Mouse (Mus musculus): ENCODE results near the gene Colec11. TPM values are rescaled to one million over a fixed set of nuclear protein-coding genes. Genes with fewer than 3 reads are reported as not detected.

Gene Colec11
- 15.8 and 17.6 TPM in 2 replicates for polyA plus RNA-seq (2015; fragmentation: Nextera tagmentation; extraction: Ambion mirVana)

- H3K27ac ChIP-seq (ENCODE audit: low read length), result no peak within 1 kb of the TSS
- no peak for ATAC-seq (ENCODE audit: low read depth)
- H3K4me1 ChIP-seq (ENCODE audit: control insufficient read depth, low read depth, low read length), result peaks cover 8% of the 10 kb centered on the region
- H3K36me3 ChIP-seq (ENCODE audit: control insufficient read depth, insufficient read depth), result no peaks in the 10 kb centered on the region
- H3K4me2 ChIP-seq (ENCODE audit: low read depth, low read length), result no peak within 1 kb of the TSS
- no peak within 1 kb of the TSS for H3K9ac ChIP-seq (ENCODE audit: low read depth, low read length)
- H3K27me3 ChIP-seq (ENCODE audit: control insufficient read depth, insufficient read depth, low read depth, low read length), result no peaks in the 10 kb centered on the region
- peak within 1 kb of the TSS; percentile 11; the same call in 1 of the 2 replicates for H3K4me3 ChIP-seq (ENCODE audit: low read depth, low read length)
- H3K9me3 ChIP-seq (replicated peaks; ENCODE audit: control insufficient read depth, low read length), result no peaks in the 10 kb centered on the region
- WGBS (ENCODE audit: insufficient replicate concordance), result 21% methylated on average over 5 of the region's 5 CpGs
Measured at GRCm38 (mm10) chr12:28623195-28623594, at the start of gene Colec11. TSS of gene Colec11 (minus strand) at chr12:28623377.

GRCm38 (mm10) chr12:28667287-28667686 is 44.1 kb upstream of the Colec11 start:
- 0 out of 2 replicates have a peak, but pooled peaks have one; percentile 24 for ATAC-seq (ENCODE audit: low read depth)
- Histone ChIP-seq H3K9ac (ENCODE audit: low read depth, low read length) (no peak overlapping the region), H3K27ac (ENCODE audit: low read length) (peak overlapping the region; percentile 26; the same call in 1 of the 2 replicates)

GRCm38 (mm10) chr12:28666734-28667133 is 43.6 kb upstream of the Colec11 start:
- Histone ChIP-seq H3K27ac (ENCODE audit: low read length) (peak overlapping the region; percentile 26; the same call in 1 of the 2 replicates), H3K4me2 (ENCODE audit: low read depth, low read length) (0 out of 2 replicates have a peak overlapping the region, but pooled peaks have one; percentile 3), H3K4me1 (ENCODE audit: control insufficient read depth, low read depth, low read length) (peaks cover 10% of the 10 kb centered on the region), H3K9me3 (replicated peaks; ENCODE audit: control insufficient read depth, low read length) (no peaks in the 10 kb centered on the region), H3K36me3 (ENCODE audit: control insufficient read depth, insufficient read depth) (no peaks in the 10 kb centered on the region), H3K27me3 (ENCODE audit: control insufficient read depth, insufficient read depth, low read depth, low read length) (no peaks in the 10 kb centered on the region), H3K4me3 (ENCODE audit: low read depth, low read length) (no peak overlapping the region), H3K9ac (ENCODE audit: low read depth, low read length) (no peak overlapping the region)
- 42% methylated on average over 4 of the region's 4 CpGs for WGBS (ENCODE audit: insufficient replicate concordance)
- ATAC-seq (ENCODE audit: low read depth), result peak; percentile 61; the same call in 1 of the 2 replicates

More at GRCm38 (mm10) chr12:28667287-28667686, 44.1 kb upstream of the Colec11 start:
- Histone ChIP-seq H3K4me1 (ENCODE audit: control insufficient read depth, low read depth, low read length) (peaks cover 10% of the 10 kb centered on the region), H3K9me3 (replicated peaks; ENCODE audit: control insufficient read depth, low read length) (no peaks in the 10 kb centered on the region), H3K4me3 (ENCODE audit: low read depth, low read length) (no peak overlapping the region), H3K4me2 (ENCODE audit: low read depth, low read length) (0 out of 2 replicates have a peak overlapping the region, but pooled peaks have one; percentile 3), H3K36me3 (ENCODE audit: control insufficient read depth, insufficient read depth) (no peaks in the 10 kb centered on the region), H3K27me3 (ENCODE audit: control insufficient read depth, insufficient read depth, low read depth, low read length) (no peaks in the 10 kb centered on the region)
- WGBS (ENCODE audit: insufficient replicate concordance), result 14% methylated on average over 8 of the region's 8 CpGs

DNA sequence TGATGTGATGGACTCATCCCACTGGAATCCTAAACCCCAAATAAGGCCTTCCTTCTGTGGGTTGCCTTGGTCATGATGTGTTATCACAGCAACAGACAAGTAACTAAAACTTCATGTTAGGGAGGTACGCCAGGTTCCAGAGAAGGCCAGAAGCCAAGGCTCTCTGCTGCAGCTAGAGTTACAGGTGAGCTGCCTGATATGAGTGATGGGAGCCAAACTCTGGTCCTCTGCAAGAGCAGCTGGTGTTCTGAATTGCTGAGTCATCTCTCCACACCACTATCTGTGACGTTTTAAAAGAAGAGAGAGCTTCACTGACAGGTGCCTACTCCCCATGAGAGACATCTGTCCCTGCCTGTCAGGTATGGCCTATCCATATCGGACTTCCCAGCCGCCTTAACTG is 39.5 kb upstream of the Colec11 start:
- no peak for ATAC-seq (ENCODE audit: low read depth)
- Histone ChIP-seq H3K4me1 (ENCODE audit: control insufficient read depth, low read depth, low read length) (peaks cover 9% of the 10 kb centered on the region), H3K4me2 (ENCODE audit: low read depth, low read length) (no peak overlapping the region), H3K36me3 (ENCODE audit: control insufficient read depth, insufficient read depth) (no peaks in the 10 kb centered on the region), H3K9me3 (replicated peaks; ENCODE audit: control insufficient read depth, low read length) (no peaks in the 10 kb centered on the region), H3K27me3 (ENCODE audit: control insufficient read depth, insufficient read depth, low read depth, low read length) (no peaks in the 10 kb centered on the region), H3K4me3 (ENCODE audit: low read depth, low read length) (no peak overlapping the region), H3K27ac (ENCODE audit: low read length) (no peak overlapping the region), H3K9ac (ENCODE audit: low read depth, low read length) (no peak overlapping the region)
- WGBS (ENCODE audit: insufficient replicate concordance), result 62% methylated on average over 4 of the region's 4 CpGs

- H3K4me1 ChIP-seq (ENCODE audit: control insufficient read depth, low read depth, low read length), result peaks cover 10% of the 10 kb centered on the region
- H3K4me2 ChIP-seq (ENCODE audit: low read depth, low read length), result peak within 1 kb of the TSS; percentile 84
- no peaks in the 10 kb centered on the region for H3K9me3 ChIP-seq (replicated peaks; ENCODE audit: control insufficient read depth, low read length)
- peak; percentile 92 for ATAC-seq (ENCODE audit: low read depth)
- peak within 1 kb of the TSS; percentile 78 for H3K9ac ChIP-seq (ENCODE audit: low read depth, low read length)
- peaks cover under 1% of the 10 kb centered on the region; the same call in 1 of the 2 replicates for H3K36me3 ChIP-seq (ENCODE audit: control insufficient read depth, insufficient read depth)
- H3K4me3 ChIP-seq (ENCODE audit: low read depth, low read length), result peak within 1 kb of the TSS; percentile 85
- no peaks in the 10 kb centered on the region for H3K27me3 ChIP-seq (ENCODE audit: control insufficient read depth, insufficient read depth, low read depth, low read length)
- WGBS (ENCODE audit: insufficient replicate concordance), result 2% methylated on average over 52 of the region's 52 CpGs
- H3K27ac ChIP-seq (ENCODE audit: low read length), result peak within 1 kb of the TSS; percentile 65; the same call in 1 of the 2 replicates
Measured at GRCm38 (mm10) chr12:28649141-28650110, 26.2 kb upstream of the Colec11 start, which contains the start of gene Rnaseh1. TSS of gene Rnaseh1 (plus strand) at chr12:28649602.

GRCm38 (mm10) chr12:28638778-28639177 is 15.6 kb upstream of the Colec11 start:
- H3K9me3 ChIP-seq (replicated peaks; ENCODE audit: control insufficient read depth, low read length), result no peaks in the 10 kb centered on the region
- no peak for ATAC-seq (ENCODE audit: low read depth)

DNA sequence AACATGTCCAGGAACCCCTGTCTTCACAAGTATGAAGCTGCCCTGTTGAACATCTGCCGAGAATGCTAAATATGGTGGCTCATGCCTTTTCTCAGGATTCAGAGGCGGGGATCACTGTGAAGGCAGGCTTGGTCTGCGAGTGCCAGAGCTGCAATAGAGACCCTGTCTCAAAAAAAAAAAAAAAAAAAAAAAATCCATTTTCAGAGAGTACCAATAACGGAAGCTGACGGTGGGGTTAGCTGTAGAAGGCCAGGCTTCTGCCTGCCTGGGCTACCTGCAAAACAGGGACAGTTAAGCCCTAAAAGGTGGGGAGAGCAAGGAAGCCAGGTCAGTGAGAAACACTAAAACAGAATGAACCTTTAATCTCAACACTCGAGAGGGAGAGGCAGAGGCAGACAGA is 13.4 kb upstream of the Colec11 start:
- Histone ChIP-seq H3K27ac (ENCODE audit: low read length) (no peak overlapping the region), H3K4me1 (ENCODE audit: control insufficient read depth, low read depth, low read length) (peaks cover 20% of the 10 kb centered on the region), H3K27me3 (ENCODE audit: control insufficient read depth, insufficient read depth, low read depth, low read length) (no peaks in the 10 kb centered on the region), H3K36me3 (ENCODE audit: control insufficient read depth, insufficient read depth) (peaks cover 27% of the 10 kb centered on the region), H3K9me3 (replicated peaks; ENCODE audit: control insufficient read depth, low read length) (no peaks in the 10 kb centered on the region), H3K4me2 (ENCODE audit: low read depth, low read length) (peak overlapping the region; percentile 56), H3K4me3 (ENCODE audit: low read depth, low read length) (peak overlapping the region; percentile 76), H3K9ac (ENCODE audit: low read depth, low read length) (peak overlapping the region; percentile 61; the same call in 1 of the 2 replicates)
- no peak for ATAC-seq (ENCODE audit: low read depth)
- 70% methylated on average over 6 of the region's 6 CpGs for WGBS (ENCODE audit: insufficient replicate concordance)

More at GRCm38 (mm10) chr12:28638778-28639177, 15.6 kb upstream of the Colec11 start:
- Histone ChIP-seq H3K4me1 (ENCODE audit: control insufficient read depth, low read depth, low read length) (peaks cover 7% of the 10 kb centered on the region), H3K27ac (ENCODE audit: low read length) (no peak overlapping the region), H3K36me3 (ENCODE audit: control insufficient read depth, insufficient read depth) (peaks cover 5% of the 10 kb centered on the region), H3K4me3 (ENCODE audit: low read depth, low read length) (no peak overlapping the region), H3K4me2 (ENCODE audit: low read depth, low read length) (no peak overlapping the region), H3K27me3 (ENCODE audit: control insufficient read depth, insufficient read depth, low read depth, low read length) (no peaks in the 10 kb centered on the region), H3K9ac (ENCODE audit: low read depth, low read length) (no peak overlapping the region)
- WGBS (ENCODE audit: insufficient replicate concordance), result 46% methylated on average over 2 of the region's 2 CpGs

DNA sequence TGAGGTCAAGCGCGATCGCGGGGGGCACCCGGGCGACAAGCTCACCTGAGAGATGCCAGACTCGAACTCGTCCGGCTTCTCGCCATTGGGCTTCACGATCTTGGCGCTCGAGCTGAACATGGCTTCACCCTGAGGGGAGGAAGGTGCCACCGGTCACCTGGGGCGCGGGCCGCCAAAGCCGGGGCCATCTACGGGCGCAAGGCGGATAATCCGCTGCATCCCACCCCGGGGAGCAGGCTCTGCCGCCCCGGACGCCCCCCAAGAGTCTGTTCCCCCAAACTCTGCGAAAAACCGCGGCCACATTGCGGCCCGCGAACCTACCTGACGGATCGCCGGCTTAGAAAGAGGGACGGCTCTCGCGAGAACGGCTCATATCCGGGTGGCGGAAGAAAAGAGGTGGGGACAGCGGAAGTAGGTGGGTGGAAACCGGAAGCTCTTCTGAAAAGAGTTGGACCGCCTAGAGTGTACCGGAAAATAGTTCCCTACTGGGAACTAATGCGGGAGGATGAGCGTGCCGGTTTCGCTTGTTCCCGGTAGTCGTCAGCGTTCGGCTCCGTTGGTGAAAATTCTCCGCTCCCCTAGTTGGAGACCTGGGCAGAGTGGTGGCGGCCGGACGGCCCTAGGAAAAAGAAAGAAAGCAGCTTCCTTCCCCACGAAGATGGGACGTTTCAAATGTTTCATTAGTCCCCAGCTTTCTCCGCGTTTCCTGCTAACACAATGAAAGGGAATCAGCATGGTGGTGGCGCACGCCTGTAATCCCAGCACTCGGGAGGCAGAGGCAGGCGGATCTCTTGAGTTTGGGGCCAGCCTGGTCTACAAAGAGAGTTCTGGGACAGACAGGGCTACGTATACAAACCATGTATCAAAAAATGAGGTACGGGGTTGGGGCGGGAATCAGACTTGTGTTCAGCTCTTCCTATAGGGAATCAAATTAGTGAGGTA is 12.6 kb upstream of the Colec11 start, which contains the start of gene Rps7:
Rps7 (minus strand) TSS at position 419 of the 942 bp plus-strand sequence.
- peaks cover 34% of the 10 kb centered on the region for H3K36me3 ChIP-seq (ENCODE audit: control insufficient read depth, insufficient read depth)
- H3K4me1 ChIP-seq (ENCODE audit: control insufficient read depth, low read depth, low read length), result peaks cover 20% of the 10 kb centered on the region
- WGBS (ENCODE audit: insufficient replicate concordance), result 3% methylated on average over 69 of the region's 69 CpGs
- peak within 1 kb of the TSS; percentile 76 for H3K4me3 ChIP-seq (ENCODE audit: low read depth, low read length)
- ATAC-seq (ENCODE audit: low read depth), result peak; percentile 98
- H3K27me3 ChIP-seq (ENCODE audit: control insufficient read depth, insufficient read depth, low read depth, low read length), result no peaks in the 10 kb centered on the region
- H3K9ac ChIP-seq (ENCODE audit: low read depth, low read length), result peak within 1 kb of the TSS; percentile 92
- peak within 1 kb of the TSS; percentile 56 for H3K4me2 ChIP-seq (ENCODE audit: low read depth, low read length)
- H3K9me3 ChIP-seq (replicated peaks; ENCODE audit: control insufficient read depth, low read length), result no peaks in the 10 kb centered on the region
- H3K27ac ChIP-seq (ENCODE audit: low read length), result peak within 1 kb of the TSS; percentile 78

Data from liver, embryonic 16.5 days (tissue).